Mouse (Mus musculus) midbrain, embryonic 13.5 days (tissue): ENCODE results near the gene Trim38. TPM values are rescaled to one million over a fixed set of nuclear protein-coding genes. Genes with fewer than 3 reads are reported as not detected.

Experiments
- ATAC-seq: fragments of 200-750 bp; cut with Nextera tagmentation; 2 replicates; pipeline ENCODE4 v1.8.0; 2017; ENCODE audit warnings: mild to moderate bottlenecking, moderate TSS enrichment, moderate library complexity
- H3K27ac ChIP-seq: fragments of 300-500 bp; sonication (generic); 2 replicates; pipeline ENCODE4 v1.5.1; 2015; ENCODE audit warnings: inconsistent platforms, mild to moderate bottlenecking, moderate library complexity
- H3K27me3 ChIP-seq: fragments of 300-500 bp; sonication (generic); 2 replicates; pipeline ENCODE4 v1.6.1; 2015; ENCODE audit warnings: mild to moderate bottlenecking, inconsistent platforms
- H3K36me3 ChIP-seq: fragments of 300-500 bp; sonication (generic); 2 replicates; pipeline ENCODE4 v1.6.1; 2015; ENCODE audit warnings: mild to moderate bottlenecking, inconsistent platforms
- H3K4me1 ChIP-seq: fragments of 300-500 bp; sonication (generic); replicated peaks from 2 replicates; pipeline ENCODE4 v1.6.1; 2015; ENCODE audit warnings: inconsistent platforms
- H3K4me2 ChIP-seq: fragments of 300-500 bp; sonication (generic); replicated peaks from 2 replicates; pipeline ENCODE4 v1.6.1; 2015; ENCODE audit warnings: moderate library complexity, mild to moderate bottlenecking, inconsistent platforms
- H3K4me3 ChIP-seq: fragments of 300-500 bp; sonication (generic); replicated peaks from 2 replicates; pipeline ENCODE4 v1.5.1; 2015; ENCODE audit warnings: mild to moderate bottlenecking, inconsistent platforms
- H3K9ac ChIP-seq: fragments of 300-500 bp; sonication (generic); replicated peaks from 2 replicates; pipeline ENCODE4 v1.6.1; 2015; ENCODE audit warnings: mild to moderate bottlenecking, inconsistent platforms
- H3K9me3 ChIP-seq: fragments of 300-500 bp; sonication (generic); 2 replicates; pipeline ENCODE4 v1.6.1; 2016; ENCODE audit warnings: mild to moderate bottlenecking, inconsistent platforms
- WGBS: fragments of 180-500 bp; shearing (Covaris S2); methylation state at CpG from one replicate; pipeline ENCODE4 v1.1.7; 2015; 5-methylcytosine and 5-hydroxymethylcytosine counted together
- polyA plus RNA-seq: library from polyadenylated mRNA; unstranded; fragments of >200 nt; fragmentation: Nextera tagmentation; extraction: Ambion mirVana; gene quantifications from 2 replicates; pipeline ENCODE4 v1.2.1, GENCODE M21; 2015

Gene Trim38
- polyA plus RNA-seq, 1 experiment from 2014 or later, result 0.15 TPM

GRCm38 (mm10) chr13:23768834-23769397, 797 bp upstream of the Trim38 start:
- WGBS, result 40% methylated on average over 5 of the region's 5 CpGs
- Histone ChIP-seq H3K27ac (no peak overlapping the region), H3K9ac (no peak overlapping the region), H3K36me3 (no peaks in the 10 kb centered on the region), H3K4me2 (no peak overlapping the region), H3K27me3 (no peaks in the 10 kb centered on the region), H3K4me3 (no peak overlapping the region), H3K4me1 (peaks cover 12% of the 10 kb centered on the region), H3K9me3 (no peaks in the 10 kb centered on the region)
- no peak for ATAC-seq

GRCm38 (mm10) chr13:23772561-23773313, 3.0 kb downstream of the Trim38 start:
- 21% methylated on average over 21 of the region's 21 CpGs for WGBS
- H3K9me3 ChIP-seq, result no peaks in the 10 kb centered on the region
- no peak overlapping the region for H3K27ac ChIP-seq
- no peaks in the 10 kb centered on the region for H3K36me3 ChIP-seq
- H3K4me3 ChIP-seq, result peak overlapping the region; percentile 10; the same call in 1 of the 2 replicates
- peaks cover 5% of the 10 kb centered on the region; the same call in 1 of the 2 replicates for H3K4me1 ChIP-seq
- H3K4me2 ChIP-seq, result peak overlapping the region; percentile 46
- no peak overlapping the region for H3K9ac ChIP-seq
- H3K27me3 ChIP-seq, result no peaks in the 10 kb centered on the region
- peak; percentile 89 for ATAC-seq

GRCm38 (mm10) chr13:23778339-23778738, 8.6 kb downstream of the Trim38 start:
- Histone ChIP-seq H3K9ac (no peak overlapping the region), H3K4me1 (no peaks in the 10 kb centered on the region), H3K9me3 (no peaks in the 10 kb centered on the region), H3K4me3 (no peak overlapping the region), H3K27ac (no peak overlapping the region), H3K27me3 (no peaks in the 10 kb centered on the region), H3K4me2 (no peak overlapping the region), H3K36me3 (no peaks in the 10 kb centered on the region)
- 93% methylated on average over 7 of the region's 7 CpGs for WGBS
- no peak for ATAC-seq

GRCm38 (mm10) chr13:23779025-23779424, 9.3 kb downstream of the Trim38 start:
- WGBS, result 91% methylated on average over 4 of the region's 4 CpGs
- Histone ChIP-seq H3K4me3 (no peak overlapping the region), H3K27me3 (no peaks in the 10 kb centered on the region), H3K9me3 (no peaks in the 10 kb centered on the region), H3K9ac (no peak overlapping the region), H3K4me1 (no peaks in the 10 kb centered on the region), H3K27ac (no peak overlapping the region), H3K4me2 (no peak overlapping the region), H3K36me3 (no peaks in the 10 kb centered on the region)
- no peak for ATAC-seq

GRCm38 (mm10) chr13:23792520-23792919, 22.8 kb downstream of the Trim38 start:
- WGBS, result 46% methylated on average over 2 of the region's 2 CpGs
- Histone ChIP-seq H3K4me2 (no peak overlapping the region), H3K9ac (no peak overlapping the region), H3K27me3 (no peaks in the 10 kb centered on the region), H3K4me3 (no peak overlapping the region), H3K4me1 (no peaks in the 10 kb centered on the region), H3K9me3 (no peaks in the 10 kb centered on the region), H3K27ac (no peak overlapping the region), H3K36me3 (no peaks in the 10 kb centered on the region)
- no peak for ATAC-seq

GRCm38 (mm10) chr13:23799405-23799804, 29.7 kb downstream of the Trim38 start:
- Histone ChIP-seq H3K27ac (no peak overlapping the region), H3K9ac (no peak overlapping the region), H3K36me3 (no peaks in the 10 kb centered on the region), H3K4me1 (no peaks in the 10 kb centered on the region), H3K4me2 (no peak overlapping the region), H3K9me3 (no peaks in the 10 kb centered on the region), H3K27me3 (no peaks in the 10 kb centered on the region), H3K4me3 (no peak overlapping the region)
- WGBS, result 89% methylated on average over 5 of the region's 5 CpGs
- ATAC-seq, result no peak

GRCm38 (mm10) chr13:23804532-23804931, 34.8 kb downstream of the Trim38 start:
- WGBS, result 81% methylated on average over 2 of the region's 2 CpGs
- Histone ChIP-seq H3K9me3 (no peaks in the 10 kb centered on the region), H3K4me1 (no peaks in the 10 kb centered on the region), H3K4me3 (no peak overlapping the region), H3K4me2 (no peak overlapping the region), H3K9ac (no peak overlapping the region), H3K36me3 (no peaks in the 10 kb centered on the region), H3K27me3 (no peaks in the 10 kb centered on the region), H3K27ac (no peak overlapping the region)
- no peak for ATAC-seq

GRCm38 (mm10) chr13:23806422-23807052, 36.8 kb downstream of the Trim38 start, which contains the start of gene Slc17a2:
Slc17a2 (plus strand) TSS chr13:23806993.
- H3K27ac ChIP-seq, result no peak within 1 kb of the TSS
- H3K4me2 ChIP-seq, result no peak within 1 kb of the TSS
- no peaks in the 10 kb centered on the region for H3K4me1 ChIP-seq
- WGBS, result 92% methylated on average over 15 of the region's 15 CpGs
- no peak for ATAC-seq
- H3K9me3 ChIP-seq, result no peaks in the 10 kb centered on the region
- no peaks in the 10 kb centered on the region for H3K27me3 ChIP-seq
- no peak within 1 kb of the TSS for H3K4me3 ChIP-seq
- H3K9ac ChIP-seq, result no peak within 1 kb of the TSS
- H3K36me3 ChIP-seq, result no peaks in the 10 kb centered on the region

GRCm38 (mm10) chr13:23816148-23816547, 46.4 kb downstream of the Trim38 start:
- 84% methylated on average over 2 of the region's 2 CpGs for WGBS
- ATAC-seq, result no peak
- H3K27ac ChIP-seq, result no peak overlapping the region

GRCm38 (mm10) chr13:23820179-23820940, 50.6 kb downstream of the Trim38 start:
- no peaks in the 10 kb centered on the region for H3K4me1 ChIP-seq
- H3K9ac ChIP-seq, result no peak overlapping the region
- no peaks in the 10 kb centered on the region for H3K9me3 ChIP-seq
- no peaks in the 10 kb centered on the region for H3K36me3 ChIP-seq
- H3K27ac ChIP-seq, result no peak overlapping the region
- no peaks in the 10 kb centered on the region for H3K27me3 ChIP-seq
- no peak overlapping the region for H3K4me2 ChIP-seq
- no peak for ATAC-seq
- 79% methylated on average over 4 of the region's 4 CpGs for WGBS
- H3K4me3 ChIP-seq, result no peak overlapping the region

More at GRCm38 (mm10) chr13:23816148-23816547, 46.4 kb downstream of the Trim38 start:
- Histone ChIP-seq H3K27me3 (no peaks in the 10 kb centered on the region), H3K4me1 (no peaks in the 10 kb centered on the region), H3K4me3 (no peak overlapping the region), H3K4me2 (no peak overlapping the region), H3K9me3 (no peaks in the 10 kb centered on the region), H3K36me3 (no peaks in the 10 kb centered on the region), H3K9ac (no peak overlapping the region)

- no peak overlapping the region for H3K4me2 ChIP-seq
- no peaks in the 10 kb centered on the region for H3K4me1 ChIP-seq
- no peaks in the 10 kb centered on the region for H3K36me3 ChIP-seq
- no peak overlapping the region for H3K9ac ChIP-seq
- ATAC-seq, result no peak
- 79% methylated on average over 3 of the region's 3 CpGs for WGBS
- H3K9me3 ChIP-seq, result no peaks in the 10 kb centered on the region
- H3K27ac ChIP-seq, result no peak overlapping the region
- H3K27me3 ChIP-seq, result no peaks in the 10 kb centered on the region
- no peak overlapping the region for H3K4me3 ChIP-seq
Observed at GRCm38 (mm10) chr13:23822213-23822612, 52.5 kb downstream of the Trim38 start.

- H3K4me1 ChIP-seq, result no peaks in the 10 kb centered on the region
- ATAC-seq, result no peak
- no peak overlapping the region for H3K27ac ChIP-seq
- no peak overlapping the region for H3K4me2 ChIP-seq
- no peaks in the 10 kb centered on the region for H3K9me3 ChIP-seq
- H3K27me3 ChIP-seq, result no peaks in the 10 kb centered on the region
- H3K9ac ChIP-seq, result no peak overlapping the region
- H3K36me3 ChIP-seq, result no peaks in the 10 kb centered on the region
- 76% methylated on average over 3 of the region's 3 CpGs for WGBS
- H3K4me3 ChIP-seq, result no peak overlapping the region
Observed at GRCm38 (mm10) chr13:23826606-23827005, 56.9 kb downstream of the Trim38 start.
